Mouse (Mus musculus) lung, postnatal 14 days (tissue): Measurements from ENCODE around the gene B3gnt7.

Source experiments
- DNase-seq: peaks from one replicate; pipeline ENCODE4 v3.0.0; 2021

Gene B3gnt7

DNA sequence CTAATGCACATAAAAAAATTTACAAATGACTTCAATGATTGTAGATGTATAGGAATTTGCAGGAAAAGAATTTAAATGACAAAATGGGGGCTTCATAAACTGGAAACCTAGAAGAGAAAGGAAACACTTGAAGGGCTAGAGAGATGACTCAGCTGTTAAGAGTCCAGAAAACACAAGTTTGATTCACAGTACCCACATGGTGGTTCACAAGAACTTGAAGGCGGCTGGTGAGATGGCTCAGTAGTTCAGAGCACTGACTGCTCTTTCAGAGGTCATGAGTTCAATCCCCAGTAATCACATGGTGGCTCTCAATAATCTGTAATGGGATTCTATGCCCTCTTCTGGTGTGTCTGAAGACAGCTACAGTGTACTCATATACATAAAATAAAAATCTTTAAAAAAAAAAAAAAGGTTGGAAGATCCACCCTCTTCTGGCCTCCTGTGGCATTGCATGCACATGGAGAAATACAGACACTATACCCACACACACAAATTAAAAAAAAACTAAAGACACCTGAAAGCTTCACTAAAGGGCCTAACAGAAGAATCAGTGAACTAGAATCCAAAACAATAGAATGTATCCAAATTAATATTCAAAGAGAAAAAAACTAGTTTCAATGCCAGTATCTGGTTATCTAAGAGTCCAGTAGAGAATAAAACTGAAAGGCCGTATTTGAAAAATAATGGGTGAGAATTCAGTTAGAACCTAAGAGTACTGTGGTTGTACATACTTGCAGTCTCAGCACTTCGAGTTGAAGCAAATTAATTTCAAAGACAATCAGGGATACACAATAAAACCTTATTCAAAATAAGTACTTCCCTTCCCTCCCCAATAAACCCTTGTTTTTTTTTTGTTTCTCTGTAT, 44.5 kb downstream of the B3gnt7 start:
- DNase-seq, result no peak

DNA sequence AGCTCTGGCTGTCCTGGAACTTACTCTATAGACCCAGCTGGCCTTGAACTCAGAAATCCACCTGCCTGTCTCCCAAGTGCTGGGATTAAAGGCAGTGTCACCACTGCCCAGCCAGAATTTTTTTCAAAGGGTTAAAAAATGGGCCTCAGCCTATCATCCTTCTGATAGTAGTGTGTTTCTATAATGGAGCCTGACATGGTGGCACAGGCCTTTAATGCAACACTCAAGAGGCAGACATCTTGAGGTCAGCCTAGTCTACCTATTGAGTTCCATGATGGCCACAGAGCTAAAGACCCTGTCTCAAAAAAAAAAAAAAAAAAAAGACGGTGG, 45.0 kb downstream of the B3gnt7 start:
- no peak for DNase-seq

DNA sequence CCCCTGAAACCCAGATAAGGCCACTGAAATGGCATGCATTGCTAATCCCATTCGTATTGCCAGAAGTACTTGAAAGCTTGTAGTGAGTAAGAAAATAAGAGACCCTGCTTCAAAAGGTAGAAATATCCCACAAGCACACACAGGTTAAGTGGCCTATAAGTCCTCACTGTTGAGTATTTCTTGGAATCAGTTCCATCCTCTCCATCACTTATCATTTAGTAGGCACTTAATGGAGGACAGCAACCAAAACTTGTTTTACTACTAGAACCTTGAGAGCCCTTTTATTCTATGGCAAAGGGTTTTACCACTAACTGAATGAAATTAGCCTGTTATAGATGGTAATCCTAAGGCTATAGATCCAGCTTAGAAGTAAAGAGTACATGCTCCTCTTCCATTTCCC, 45.5 kb downstream of the B3gnt7 start:
- no peak for DNase-seq

DNA sequence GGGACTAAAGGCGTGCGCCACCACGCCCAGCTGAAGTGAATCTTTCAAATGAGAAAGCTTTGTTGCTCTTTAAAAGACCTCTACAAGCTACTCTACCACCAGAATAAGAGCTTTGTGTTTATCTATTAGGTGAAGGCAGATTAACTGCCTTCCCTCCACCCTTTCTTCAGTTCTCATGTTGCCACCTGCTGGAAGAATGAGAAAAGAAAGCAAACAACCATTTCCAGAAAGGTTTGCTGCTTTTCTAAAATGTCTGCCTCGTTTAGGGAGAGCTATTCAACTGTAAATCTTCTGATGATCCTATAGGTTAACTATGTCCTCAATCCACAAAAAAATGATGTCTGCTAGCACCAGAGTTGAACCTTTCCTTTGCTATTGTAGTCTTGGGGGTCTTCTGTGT, 46.2 kb downstream of the B3gnt7 start:
- DNase-seq, result no peak

DNA sequence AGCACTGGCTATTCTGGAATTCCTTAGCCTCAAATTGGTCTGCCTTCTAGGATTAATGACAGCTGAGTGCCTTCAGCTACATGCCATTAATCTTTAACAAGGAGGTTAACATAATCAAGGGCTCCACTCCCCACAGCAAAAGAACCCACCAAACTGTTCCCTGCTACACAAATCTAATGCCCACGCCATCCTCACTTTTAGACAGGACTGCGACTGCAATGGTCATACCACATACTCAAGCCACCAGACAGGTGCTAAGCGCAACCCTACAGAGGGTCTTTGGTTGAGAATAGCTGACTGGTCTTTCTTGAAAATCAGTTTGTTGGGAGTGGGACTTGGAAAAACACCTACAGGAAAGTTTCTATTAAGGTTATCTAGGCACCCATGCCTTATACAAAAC, 46.6 kb downstream of the B3gnt7 start:
- no peak for DNase-seq

DNA sequence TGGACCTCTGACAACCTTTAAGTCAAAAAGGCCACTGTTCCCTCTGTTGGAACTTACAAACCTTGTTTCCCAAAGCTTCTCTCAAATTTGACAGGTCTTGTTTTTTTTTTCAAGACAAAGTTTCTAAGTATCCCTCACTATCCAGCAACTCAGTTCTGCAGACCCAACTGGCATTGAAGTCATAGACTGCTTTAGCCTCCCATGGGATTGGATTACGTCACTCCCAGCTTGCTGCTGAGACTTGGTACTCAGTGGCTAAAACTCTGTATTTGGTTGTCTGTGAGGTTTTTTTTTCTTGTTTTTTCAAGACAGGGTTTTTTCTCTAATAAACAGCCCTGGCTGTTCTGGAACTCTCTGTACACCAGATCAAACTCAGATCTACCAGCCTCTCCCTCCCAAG, 47.1 kb downstream of the B3gnt7 start:
- no peak for DNase-seq

DNA sequence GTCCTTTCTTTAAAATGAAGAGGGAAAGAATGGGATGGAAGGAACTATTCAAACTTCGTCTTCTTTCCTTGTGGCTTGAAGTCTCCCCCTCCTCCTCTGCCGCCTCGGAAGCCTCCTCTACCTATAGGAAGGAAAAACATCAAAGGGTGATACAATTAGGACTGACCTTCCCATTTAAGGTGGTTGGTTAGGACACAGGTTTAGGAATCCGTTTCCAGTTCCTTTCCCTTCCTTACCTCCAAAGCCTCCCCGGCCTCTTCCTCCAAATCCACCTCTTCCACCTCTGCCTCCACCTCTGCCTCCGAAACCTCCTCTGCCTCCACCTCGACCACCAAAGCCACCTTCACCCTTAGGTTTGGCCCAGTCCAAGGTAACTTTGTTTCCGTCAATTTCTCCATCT, 47.9 kb downstream of the B3gnt7 start:
- DNase-seq, result no peak

DNA sequence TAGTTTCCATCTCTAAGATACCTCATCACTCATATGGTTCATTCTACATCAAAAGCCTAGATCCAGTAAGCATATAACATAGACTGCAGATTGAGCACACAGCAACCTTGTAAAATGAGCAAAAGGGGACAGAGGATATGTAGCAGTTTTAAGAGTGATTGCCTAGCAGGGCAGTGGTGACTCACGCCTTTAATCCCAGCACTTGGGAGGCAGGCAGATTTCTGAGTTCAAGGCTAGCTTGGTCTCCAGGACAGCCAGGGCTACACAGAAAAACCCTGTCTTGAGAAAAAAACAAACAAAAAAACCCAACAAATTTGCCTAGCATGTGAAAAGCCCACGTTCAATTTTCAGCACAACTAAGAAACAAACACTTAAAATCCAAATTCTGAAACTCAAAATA, 51.6 kb downstream of the B3gnt7 start:
- DNase-seq, result no peak
